ENCODE assay signal across 21 mouse cellular contexts in the genomic region with DNA sequence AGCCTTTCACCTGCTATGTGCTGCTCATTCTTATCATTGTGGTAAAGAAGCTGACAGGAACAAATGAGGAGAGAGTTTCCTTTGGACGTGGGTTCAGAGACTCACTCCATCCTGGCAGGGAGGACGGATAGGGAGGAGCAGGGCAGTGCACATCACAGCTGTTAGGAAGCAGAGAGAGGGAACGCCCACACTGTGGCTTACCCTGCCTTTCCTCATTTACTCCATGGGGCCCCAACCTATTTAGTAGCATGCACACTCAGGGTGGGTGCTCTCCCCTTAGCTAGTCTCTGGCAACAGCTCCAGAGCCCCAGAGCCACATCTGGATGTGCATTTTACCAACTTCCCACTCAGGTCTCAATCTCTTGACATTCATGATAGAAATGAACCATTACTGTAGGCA. TPM values are rescaled to one million over a fixed set of nuclear protein-coding genes. Genes with fewer than 3 reads are reported as not detected.
"Had no signal": no experiment of that assay in that cellular context is flagged by ENCODE, and none has a peak within 500 bp of the region (broad histone marks: within the 10 kb centered on the region; RNA-seq: fewer than 3 reads in every experiment).

No protein-coding gene starts in this region.

- H3K27ac ChIP-seq: intestine, embryonic 15.5 days; kidney, embryonic 15.5 days; left cerebral cortex, adult 2 months; limb, embryonic 13.5 days; liver, embryonic 12.5 days; liver, embryonic 15.5 days; lung, embryonic 15.5 days; midbrain, embryonic 10.5 days; midbrain, embryonic 13.5 days had no signal

- H3K9ac ChIP-seq: intestine, embryonic 15.5 days; kidney, embryonic 15.5 days; limb, embryonic 13.5 days; liver, embryonic 12.5 days; liver, embryonic 15.5 days; lung, embryonic 15.5 days; midbrain, embryonic 13.5 days had no signal

- H3K9me3 ChIP-seq: intestine, embryonic 15.5 days; kidney, embryonic 15.5 days; limb, embryonic 13.5 days; liver, embryonic 12.5 days; liver, embryonic 15.5 days; lung, embryonic 15.5 days; midbrain, embryonic 10.5 days; midbrain, embryonic 13.5 days had no signal

- H3K27me3 ChIP-seq: intestine, embryonic 15.5 days; kidney, embryonic 15.5 days; limb, embryonic 13.5 days; liver, embryonic 12.5 days; liver, embryonic 15.5 days; lung, embryonic 15.5 days; midbrain, embryonic 13.5 days had no signal

- ATAC-seq: intestine, embryonic 15.5 days; liver, embryonic 12.5 days; midbrain, embryonic 13.5 days; midbrain, embryonic 16.5 days had no signal

- H3K36me3 ChIP-seq: intestine, embryonic 15.5 days; liver, embryonic 12.5 days; liver, embryonic 15.5 days; lung, embryonic 15.5 days; midbrain, embryonic 13.5 days had no signal

- DNase-seq: kidney, adult 11 months; kidney, adult 8-10 months; kidney, postnatal 10 days; kidney, postnatal 36 days; layer of hippocampus, postnatal 36 days; liver; lung, adult 18-20 months; lung, postnatal 4 days; thymus, adult 18-20 months; thymus, postnatal 4 days had no signal

- H3K4me2 ChIP-seq: intestine, embryonic 15.5 days; kidney, embryonic 15.5 days; limb, embryonic 13.5 days; liver, embryonic 12.5 days; liver, embryonic 15.5 days; lung, embryonic 15.5 days; midbrain, embryonic 13.5 days had no signal

- H3K4me3 ChIP-seq: intestine, embryonic 15.5 days; kidney, embryonic 15.5 days; left cerebral cortex, adult 2 months; limb, embryonic 13.5 days; liver, embryonic 12.5 days; liver, embryonic 15.5 days; lung, embryonic 15.5 days; midbrain, embryonic 10.5 days; midbrain, embryonic 13.5 days had no signal

RNA-seq across cellular contexts. Expression of gene Rasgef1c, which starts 58.9 kb away (rescaled TPM):
- total RNA-seq: monocyte, adult 5-6 weeks had no signal
- polyA plus RNA-seq: liver, embryonic 12.5 days had no signal
